Mouse (Mus musculus) gonadal fat pad, adult 2 months (tissue): ENCODE results near the gene Parg. TPM values are rescaled to one million over a fixed set of nuclear protein-coding genes. Genes with fewer than 3 reads are reported as not detected.
"Not testable (repeated sequence)": the region's sequence is repeated elsewhere in the genome, so short reads cannot be mapped to it uniquely, and the experiment has no call there.

Experiments used
- DNase-seq: peaks from one replicate; pipeline ENCODE4 v3.0.0-alpha.2; 2012; ENCODE audit warnings: low read depth
- polyA plus RNA-seq: library from polyadenylated mRNA; depleted of rRNA; stranded (reverse); fragments of >200 nt; gene quantifications from 2 replicates; pipeline ENCODE4 v1.2.3, GENCODE M21; 2012; rRNA removed

Gene Parg
- polyA plus RNA-seq, result 4.8 and 8.9 TPM in 2 replicates

DNA sequence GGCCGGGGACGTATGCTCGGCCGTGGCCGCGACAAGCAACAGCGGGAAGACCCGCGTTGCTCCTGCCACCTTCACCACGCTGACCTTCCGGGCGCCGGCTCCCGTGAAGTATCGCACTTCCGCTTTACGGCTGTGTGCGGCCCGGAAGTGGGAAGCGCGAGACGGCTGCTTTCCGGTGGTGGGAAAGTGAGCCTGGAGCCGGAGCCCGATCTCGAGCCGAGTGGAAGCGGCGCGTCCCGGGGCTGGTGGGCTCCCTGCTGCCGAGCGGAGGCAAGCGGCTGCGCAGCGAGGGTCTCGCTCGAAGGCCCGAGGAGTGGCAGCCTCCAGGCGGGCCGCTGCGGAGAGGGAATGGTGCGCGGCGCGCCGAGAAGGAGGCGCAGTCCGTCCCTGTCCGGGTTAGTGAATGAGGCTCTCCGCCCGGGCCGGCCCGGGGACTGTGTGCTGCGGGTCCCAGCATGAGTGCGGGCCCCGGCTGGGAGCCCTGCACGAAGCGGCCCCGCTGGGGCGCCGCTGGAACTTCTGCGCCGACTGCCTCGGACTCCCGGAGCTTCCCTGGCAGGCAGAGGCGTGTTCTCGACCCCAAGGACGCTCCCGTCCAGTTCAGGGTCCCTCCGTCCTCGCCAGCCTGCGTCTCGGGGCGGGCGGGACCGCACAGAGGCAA lies at the start of gene Parg, which contains the start of gene Timm23:
Parg (plus strand) TSS at position 159 of the 661 bp plus-strand sequence.
Timm23 (minus strand) TSS at position 108 of the 661 bp plus-strand sequence.
- DNase-seq, result no peak

DNA sequence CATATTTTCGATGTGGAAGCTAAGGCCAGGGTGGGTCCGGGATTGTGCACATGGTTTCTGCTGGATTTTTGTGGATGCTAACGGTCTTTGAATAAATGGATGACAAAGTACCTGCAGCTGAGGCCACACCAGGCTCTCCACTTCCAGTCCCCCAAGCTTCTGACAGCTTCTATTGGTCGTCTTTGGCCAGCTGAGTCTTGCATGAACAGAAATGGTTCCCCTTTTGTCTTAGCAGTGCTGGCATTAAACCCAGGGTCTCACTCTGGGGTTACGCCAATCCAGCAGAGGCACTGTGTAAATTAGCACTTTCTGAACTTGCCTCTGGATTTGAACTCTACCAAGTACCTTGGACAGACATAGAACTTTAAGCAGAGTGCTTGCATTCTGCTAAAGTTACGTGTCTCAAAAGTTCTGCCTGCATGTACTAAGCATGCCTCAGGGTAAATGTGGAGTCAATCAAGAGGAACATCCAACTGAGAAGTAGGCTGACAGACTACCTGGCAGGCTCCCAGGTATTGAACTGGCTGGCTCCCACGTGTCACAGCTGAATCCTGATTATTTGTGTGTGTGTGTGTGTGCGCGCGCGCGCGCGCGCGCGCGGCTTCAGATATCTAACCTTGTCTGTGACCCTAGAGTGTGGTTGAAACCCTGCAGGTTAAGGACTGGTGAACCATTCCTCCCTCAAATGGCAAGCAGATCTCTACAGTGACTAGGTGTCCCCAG lies 49.3 kb upstream of the Parg start:
- DNase-seq, result no peak

DNA sequence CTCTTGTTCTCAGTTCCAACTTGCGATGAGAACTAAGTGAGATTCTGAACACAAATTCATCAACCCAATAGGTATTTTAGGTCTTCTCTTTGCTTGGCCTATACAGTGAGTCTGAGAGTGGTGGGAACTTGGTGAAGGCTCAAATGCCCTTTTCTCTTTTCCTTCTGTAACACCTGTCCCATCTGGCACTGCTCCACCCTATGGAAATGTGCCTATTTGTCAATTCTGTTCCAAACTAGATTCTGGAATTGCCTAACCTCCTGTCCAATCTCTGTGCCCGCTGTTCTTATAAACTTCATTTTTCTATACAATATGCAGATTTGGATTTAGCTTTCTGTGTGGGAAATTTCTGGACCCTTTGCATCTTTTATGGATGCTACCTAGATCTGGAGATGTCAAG lies 48.6 kb upstream of the Parg start:
- DNase-seq, result no peak

DNA sequence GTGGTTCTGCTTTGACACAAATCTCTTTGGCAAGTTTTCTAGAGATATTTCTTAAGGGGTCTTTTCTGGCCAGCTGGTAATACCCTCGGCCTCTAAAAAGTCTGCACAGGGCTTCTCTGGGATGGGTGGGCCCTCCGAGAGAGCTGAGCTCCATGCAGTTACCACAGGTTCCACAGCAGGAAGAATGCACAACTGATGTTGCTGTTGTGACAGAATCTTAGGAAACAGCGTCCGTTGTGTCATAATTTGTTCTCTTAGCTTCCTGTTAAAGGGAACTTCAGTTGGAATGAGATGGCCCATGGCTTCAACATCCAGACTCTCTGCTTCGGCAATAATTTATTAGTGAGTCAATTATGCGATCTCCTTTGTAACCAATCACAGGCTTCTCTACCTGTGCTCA lies 47.0 kb upstream of the Parg start:
- no peak for DNase-seq

DNA sequence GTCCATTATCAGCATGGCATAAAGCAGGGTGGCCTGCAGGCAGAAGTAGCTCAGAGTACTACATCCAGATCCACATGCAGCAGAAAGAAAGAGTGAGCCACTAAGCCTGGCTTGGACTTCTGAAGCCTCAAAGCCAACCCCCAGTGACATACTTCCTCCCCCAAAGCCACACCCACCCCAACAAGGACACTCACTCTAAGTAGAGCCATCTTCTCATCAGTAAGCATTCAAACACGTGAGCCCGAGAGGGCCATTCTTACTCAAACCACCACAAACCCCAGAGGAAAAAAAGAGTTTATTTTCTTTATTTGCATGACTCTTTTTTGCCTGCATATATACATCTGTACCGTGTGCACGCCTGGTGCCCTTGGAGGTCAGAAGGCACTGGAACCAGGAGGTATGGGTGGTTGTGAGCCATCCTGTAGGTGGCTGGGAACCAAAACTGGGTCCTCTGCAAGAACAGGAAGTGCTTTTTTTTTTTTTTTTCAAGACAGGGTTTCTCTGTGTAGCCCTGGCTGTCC lies 42.5 kb upstream of the Parg start:
- no peak for DNase-seq

DNA sequence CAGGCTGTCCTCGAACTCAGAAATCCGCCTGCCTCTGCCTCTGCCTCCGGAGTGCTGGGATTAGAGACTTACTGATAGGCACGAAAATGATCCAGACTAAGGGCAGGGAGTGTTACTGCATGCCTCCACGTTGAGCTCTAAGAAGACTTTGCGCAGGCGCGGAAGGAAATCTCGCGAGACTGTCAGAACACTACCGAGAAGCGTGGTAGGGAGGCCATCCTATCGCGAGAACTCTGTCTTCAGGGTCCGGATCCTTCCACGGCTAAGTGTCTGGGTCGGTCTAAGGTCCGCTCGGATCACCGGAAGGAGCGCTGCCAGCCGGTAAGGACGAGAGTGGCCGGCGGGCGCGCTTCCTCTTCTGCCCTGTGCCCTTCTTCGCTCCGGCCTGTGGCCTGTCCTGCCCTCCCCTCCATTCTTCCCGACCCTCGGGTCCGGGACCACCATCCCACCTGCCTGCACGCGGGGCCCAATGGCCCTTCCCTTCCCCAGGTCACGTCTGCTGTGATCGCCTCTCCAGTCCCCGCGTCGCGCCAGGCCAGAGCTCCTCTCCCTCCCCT lies 42.0 kb upstream of the Parg start, which contains the start of gene Ncoa4:
Ncoa4 (plus strand) TSS at position 176 of the 557 bp plus-strand sequence.
- peak; percentile 89 for DNase-seq

DNA sequence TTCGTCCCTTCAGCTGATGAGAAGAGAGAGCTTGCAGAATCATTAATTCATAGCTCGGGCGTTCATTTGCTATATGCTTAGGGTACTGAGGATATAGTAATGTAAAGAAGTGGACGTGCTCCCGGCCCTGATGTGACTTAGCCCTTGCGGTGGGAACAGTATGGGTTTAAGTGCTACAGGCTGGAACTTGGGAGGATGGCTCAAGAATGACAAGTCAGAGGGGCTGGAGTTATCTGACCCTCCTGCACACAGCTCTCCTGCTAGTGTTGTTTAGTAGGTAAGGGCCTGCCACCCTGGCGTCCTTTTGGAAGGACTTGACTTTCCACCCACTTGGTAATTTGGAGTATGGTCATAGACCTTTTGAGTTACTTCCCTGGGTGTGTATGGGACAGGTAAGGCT lies 41.2 kb upstream of the Parg start:
- no peak for DNase-seq

DNA sequence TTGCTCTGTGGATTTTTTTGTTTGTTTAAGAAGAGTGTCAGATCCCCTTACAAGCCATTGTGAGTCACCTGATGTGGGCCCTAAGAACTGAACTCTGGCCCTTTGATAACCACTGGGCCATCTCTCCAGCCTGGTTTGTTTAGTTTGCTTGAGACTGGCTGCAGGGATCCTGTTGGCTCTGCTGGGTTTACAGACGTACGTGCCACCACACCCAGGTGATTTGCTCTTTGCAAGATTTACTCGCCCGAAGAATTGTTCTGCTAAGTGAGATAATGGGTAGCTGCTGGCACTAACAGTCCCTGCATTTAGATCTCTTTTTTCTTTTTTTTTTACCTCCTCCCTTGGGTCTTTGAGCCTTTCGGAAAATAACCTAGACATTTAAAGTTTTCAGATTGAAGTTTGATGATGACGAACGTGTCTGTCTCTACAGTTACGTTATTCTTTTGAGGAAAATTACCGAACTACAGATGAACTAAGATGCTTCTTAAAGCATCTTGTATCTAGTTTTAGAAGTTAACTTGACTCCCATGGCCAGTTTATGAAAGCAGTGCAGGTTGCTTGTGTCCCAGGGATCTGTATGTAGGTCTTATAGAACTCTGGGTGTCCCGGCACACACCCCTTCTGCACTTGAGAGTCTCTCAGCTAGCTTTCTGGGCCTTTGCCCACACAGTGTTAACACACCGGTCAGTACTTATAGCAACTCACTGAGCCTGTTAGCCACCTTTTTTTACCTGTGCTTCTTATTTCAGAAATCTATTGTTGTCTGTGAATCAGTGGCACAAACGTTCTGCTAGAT lies 40.5 kb upstream of the Parg start:
- no peak for DNase-seq

DNA sequence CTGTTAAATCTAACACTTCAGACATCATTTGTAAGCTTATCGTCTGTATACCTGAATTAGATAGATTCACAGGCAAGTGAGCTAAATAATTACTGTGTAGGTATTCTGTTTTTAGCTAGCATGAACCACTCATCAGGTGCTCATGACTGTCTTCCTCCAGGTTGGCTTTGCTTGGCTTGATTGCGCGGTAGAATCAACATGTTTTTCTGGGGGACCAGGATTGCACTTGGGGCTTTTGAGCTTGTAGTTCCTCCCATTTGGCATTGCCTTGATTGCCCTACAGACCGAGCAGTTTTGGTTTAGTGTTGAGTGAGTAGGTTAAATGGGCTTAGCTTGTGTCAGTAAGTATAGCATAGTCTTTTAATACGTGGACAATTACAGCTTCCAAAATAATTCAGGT lies 39.5 kb upstream of the Parg start:
- no peak for DNase-seq

DNA sequence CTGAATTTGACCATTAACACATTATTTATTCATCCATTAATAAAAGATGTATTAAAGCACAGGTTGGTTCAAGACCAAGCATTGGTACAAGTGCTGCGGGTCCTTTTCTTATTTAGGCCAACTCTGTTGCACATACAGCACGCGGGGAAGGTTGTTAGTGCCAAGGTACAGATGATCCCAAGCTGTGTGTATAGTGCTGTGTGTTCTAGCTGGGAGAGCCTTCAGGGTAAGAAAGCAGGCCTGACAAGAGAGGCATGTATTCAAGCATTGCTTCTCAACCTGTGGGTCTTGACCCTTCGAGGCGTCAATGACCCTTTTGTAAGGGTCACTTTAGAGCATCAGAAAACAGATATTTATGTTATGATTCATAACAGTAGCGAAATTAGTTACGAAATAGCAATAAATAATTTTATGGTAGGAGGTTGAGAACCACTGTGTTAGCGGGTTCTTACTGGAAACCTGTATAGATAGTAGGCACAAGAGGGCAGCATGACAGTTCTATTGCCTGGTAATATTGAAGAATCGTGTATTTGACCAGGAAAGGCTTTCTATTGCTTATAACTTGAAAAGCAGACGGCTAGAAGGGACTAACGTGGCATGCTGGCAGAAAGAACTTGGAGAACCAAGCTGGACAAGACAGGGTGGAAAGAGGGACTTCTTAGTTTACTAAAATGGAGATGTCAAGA lies 38.4 kb upstream of the Parg start:
- DNase-seq, result peak; percentile 87

DNA sequence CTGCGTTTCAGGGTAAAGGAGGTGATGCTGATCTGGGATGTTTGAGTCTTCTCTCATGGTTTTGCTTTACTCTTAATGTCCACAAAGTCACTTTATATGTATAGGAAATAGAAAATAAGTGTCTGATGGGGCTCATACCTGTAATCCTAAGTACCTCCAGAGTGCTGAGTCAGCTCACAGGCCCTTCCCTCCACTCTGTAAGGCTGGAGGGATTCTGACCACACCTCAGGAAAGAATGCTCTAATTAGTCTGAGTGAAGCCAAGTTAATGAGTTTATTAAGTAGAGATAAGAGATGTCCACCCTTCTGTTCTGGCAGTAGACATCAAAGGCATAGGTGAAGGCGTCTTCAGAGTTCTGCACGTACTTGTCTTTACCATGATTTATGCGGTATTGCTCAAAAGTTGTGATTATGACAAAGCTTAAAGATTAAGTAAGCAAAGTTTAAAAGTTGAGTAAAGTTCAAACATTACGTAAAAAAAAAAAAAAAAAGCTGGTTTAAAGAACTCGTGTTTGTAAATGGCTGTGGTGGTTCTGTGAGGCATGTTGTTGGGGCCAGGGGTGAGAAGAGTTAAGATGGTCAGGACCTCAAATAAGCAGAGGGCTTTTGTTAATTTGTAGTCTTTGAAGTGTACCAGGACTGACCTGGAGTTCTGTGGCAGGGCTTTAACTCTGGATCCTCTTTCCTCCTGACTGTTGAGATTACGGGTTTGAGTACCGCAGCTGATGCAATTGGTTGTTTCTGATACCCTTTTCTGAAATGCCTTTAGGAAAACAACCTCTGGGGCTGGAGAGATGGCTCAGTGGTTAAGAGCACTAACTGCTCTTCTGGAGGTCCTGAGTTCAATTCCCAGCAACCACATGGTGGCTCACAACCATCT lies 37.3 kb upstream of the Parg start:
- peak; percentile 84 for DNase-seq

DNA sequence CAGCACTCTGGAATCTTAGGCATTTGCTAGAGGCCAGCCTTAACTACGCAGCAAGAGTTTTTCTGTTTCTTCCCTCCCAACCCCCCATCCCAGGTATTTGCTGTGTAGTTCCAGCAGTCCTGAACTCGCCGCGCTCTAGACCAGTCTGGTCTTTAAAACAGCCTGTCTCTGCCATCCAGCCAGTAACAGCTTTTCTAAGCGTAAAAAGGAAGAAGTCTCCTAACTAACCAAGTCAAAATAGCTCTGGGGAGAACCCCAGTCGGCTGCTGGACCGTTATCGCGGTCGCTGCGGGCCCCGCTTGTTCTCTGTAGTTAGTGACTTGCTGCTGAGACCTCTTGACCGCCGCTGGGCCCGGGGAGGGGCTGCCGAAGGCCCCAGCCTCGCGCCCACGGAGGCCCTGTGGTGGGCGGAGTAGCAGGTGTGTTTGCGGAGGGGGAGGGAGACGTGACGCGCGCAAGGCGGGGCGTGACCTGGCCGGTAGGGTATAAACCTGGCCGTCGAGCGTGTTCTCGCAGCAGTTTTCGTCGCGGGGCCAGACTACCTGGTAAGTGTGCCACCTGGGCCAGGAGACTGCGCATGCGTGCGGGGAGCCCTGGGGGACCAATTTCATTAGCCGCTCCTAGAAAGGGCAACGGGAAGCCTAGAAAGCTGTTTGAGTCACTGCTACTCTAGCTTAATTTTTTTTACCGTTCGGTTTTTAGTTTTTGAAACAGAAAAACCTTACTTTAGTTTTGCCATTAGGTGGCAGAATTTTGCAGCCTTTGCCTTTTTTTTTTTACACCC lies 36.3 kb upstream of the Parg start:
- DNase-seq, result no peak

DNA sequence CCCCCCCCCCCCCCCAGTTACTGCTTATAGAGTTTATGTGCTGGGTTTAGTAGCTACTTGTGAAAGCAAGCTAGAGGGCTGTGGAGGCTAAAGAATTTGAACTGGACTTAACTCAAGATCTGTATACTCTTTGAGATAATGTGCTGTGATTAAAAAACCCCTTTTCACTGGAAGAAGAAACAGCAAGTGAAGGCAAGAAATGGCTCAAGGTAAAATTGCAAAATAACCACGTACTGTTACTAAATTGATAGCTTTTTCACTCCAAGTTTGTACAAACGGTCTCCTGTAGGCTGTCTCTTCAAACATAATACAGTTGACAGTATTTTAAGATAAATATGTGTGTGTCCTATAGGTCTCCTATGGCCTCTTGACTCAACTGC lies 35.7 kb upstream of the Parg start:
- DNase-seq, result peak; percentile 59

DNA sequence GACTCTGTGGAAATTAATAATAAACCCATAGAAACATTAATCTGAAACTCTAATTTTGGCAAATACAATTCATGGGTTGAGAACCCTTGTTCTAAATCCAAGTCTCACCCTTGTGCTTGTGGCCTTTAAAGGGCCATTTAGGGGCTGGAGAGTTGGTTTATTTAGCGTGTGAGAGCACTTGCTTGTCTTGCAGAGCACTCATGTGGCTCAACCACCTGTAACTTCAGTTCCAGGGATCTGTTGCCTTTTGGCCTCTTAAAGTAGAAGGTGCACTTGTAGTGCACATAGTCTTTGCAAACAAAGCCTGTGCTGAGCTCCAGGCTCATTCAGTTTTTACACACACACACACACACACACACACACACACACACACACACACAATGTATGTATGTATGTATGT lies 34.9 kb upstream of the Parg start:
- no peak for DNase-seq

DNA sequence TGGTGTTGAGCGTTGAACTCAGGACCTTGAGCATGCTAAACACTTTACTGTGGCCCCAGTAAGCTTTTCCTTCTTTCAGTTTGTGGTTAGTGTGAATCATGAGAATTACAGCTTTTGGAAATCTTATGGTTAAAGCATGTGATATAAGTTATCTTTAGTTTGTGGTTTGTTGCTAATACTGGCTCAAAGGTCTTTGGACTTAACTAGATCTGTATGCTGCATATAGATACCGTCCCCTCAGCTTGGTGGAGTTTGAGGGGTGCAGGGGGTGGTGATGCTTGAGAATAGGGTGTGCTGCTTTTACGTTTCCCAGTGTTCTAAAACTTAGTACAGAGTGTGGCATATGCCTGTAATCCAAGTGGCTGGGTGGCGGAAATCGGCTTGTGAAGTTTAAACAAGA lies 34.4 kb upstream of the Parg start:
- DNase-seq, result no peak

DNA sequence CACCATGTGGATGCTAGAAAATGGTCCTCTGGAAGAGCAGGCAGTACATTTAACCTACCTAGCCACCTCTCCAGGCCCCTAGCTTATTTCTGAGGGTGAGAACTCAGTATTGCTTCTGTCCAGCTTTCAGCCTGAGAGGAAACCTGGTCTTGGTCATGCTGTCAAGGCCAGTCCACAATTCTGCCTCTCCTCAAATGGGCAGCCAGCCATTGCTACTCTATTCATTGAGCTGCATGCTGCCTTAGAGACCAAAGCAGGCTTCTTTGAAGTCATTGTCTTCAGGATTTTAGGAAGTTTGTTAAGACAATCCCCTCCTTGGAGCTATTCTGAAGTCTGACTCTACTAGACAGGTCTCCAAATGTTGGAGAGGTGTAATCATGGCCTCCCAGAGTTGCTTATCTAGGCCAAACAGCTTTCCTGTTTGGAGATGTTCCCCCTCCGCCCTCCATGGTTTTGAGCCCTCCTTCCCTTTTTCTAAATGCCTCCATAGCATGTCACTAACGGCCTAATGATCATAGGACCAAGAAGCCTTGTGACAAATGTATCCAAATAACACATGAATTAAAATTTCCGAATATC lies 33.0 kb upstream of the Parg start:
- no peak for DNase-seq

DNA sequence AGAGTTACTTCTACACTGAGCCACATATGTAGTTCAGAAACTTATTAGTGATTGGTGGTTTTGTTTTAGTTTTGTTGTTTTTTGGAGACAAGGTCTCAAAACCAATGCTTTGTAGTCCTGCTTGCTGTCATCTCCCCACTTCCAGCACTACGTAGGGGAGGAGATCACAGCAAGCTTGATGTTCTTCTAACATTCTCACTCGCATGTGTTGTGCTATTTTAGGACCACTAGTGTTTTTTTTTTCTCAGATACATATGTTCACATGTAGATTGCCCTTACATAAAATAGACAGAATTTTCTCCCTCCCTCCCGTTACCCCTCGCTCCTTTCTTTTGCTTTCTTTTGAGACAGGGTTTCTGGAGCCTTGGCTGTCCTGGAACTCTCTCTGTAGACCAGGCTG lies 31.6 kb upstream of the Parg start:
- no peak for DNase-seq

DNA sequence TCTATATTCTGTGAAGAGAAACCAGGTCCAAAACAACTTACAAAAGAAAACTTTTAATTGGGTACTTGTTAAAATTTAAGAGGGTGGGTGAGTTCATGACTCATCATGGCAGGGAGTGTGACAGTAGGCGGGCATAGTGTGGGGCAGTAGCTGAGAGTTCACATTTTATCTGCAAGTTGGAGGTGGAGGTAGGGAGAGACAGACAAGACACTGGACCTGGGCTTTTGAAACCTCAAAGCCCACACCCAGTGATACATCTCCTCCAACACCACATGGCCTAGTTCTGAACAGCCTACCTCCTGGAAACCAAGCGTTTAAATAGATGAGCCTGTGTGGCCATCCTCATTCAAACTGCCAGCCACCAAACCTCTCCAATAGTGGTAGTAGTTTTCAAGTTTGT lies 26.4 kb upstream of the Parg start:
- no peak for DNase-seq

DNA sequence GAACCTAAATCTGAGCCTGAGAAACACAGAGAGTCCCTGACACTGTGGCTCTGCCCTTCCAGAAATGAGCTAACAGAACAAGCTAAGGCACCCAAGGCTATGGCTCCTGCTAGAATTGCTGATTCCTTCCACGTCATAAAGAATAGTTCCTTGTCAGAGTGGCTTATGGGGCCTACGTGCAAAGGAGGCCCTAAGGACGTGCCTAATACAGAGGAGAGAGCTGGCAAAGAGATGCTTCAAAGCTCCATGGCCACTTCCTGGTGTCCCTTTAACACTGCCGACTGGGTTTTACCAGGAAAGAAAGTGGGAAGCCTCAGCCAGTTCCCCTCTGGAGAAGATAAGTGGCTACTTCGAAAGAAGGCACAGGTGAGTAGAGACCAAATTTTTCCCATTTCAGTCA lies 25.2 kb upstream of the Parg start:
- DNase-seq, result not testable (repeated sequence)
